Mouse (Mus musculus) kidney, adult 2 months (tissue): Measurements from ENCODE around the gene Hoxa5. TPM values are rescaled to one million over a fixed set of nuclear protein-coding genes. Genes with fewer than 3 reads are reported as not detected.

ENCODE experiments used
- DNase-seq: peaks from one replicate; pipeline ENCODE4 v3.0.0; 2021
- H3K27ac ChIP-seq: fragments of 200-500 bp; 2 replicates; pipeline ENCODE4 v1.5.1; 2012; ENCODE audit warnings: low read depth, low read length, control low read depth, inconsistent platforms; ENCODE audit not compliant: insufficient read depth
- H3K27me3 ChIP-seq: fragments of 200-500 bp; replicated peaks from 2 replicates; pipeline ENCODE4 v1.6.1; 2012; ENCODE audit warnings: mild to moderate bottlenecking, moderate library complexity, low read length, inconsistent platforms; ENCODE audit not compliant: control insufficient read depth, insufficient read depth
- H3K36me3 ChIP-seq: fragments of 200-500 bp; 2 replicates; pipeline ENCODE4 v1.6.1; 2012; ENCODE audit warnings: mild to moderate bottlenecking, moderate library complexity, low read length, inconsistent platforms; ENCODE audit not compliant: control insufficient read depth, insufficient read depth
- H3K4me1 ChIP-seq: fragments of 200-500 bp; 2 replicates; pipeline ENCODE4 v1.6.1; 2011; ENCODE audit warnings: low read length; ENCODE audit not compliant: control insufficient read depth, insufficient read depth
- H3K4me3 ChIP-seq: fragments of 200-500 bp; 2 replicates; pipeline ENCODE4 v1.5.1; 2011; ENCODE audit warnings: mild to moderate bottlenecking, low read depth, low read length, control low read depth; ENCODE audit not compliant: insufficient read depth
- CTCF ChIP-seq: fragments of 200-500 bp; conservative IDR thresholded peaks from 2 replicates; pipeline ENCODE4 v1.5.1; 2011; ENCODE audit warnings: low read depth, mild to moderate bottlenecking, control low read depth, low read length, moderate library complexity, mixed read lengths; ENCODE audit not compliant: insufficient read depth, insufficient read length
- POLR2A ChIP-seq: fragments of 200-500 bp; IDR thresholded peaks from one replicate; pipeline ENCODE4 v1.6.1; 2011; ENCODE audit warnings: low read depth, low read length, control low read depth
- WGBS: fragments of 180-500 bp; shearing (Covaris S2); methylation state at CpG from one replicate; pipeline ENCODE4 v1.1.7; 2018; 5-methylcytosine and 5-hydroxymethylcytosine counted together
- polyA plus RNA-seq: library from polyadenylated mRNA; depleted of rRNA; stranded (reverse); fragments of >200 nt; gene quantifications from 2 replicates; pipeline ENCODE4 v1.2.3, GENCODE M21; 2012; rRNA removed

The Hoxa5 gene
- polyA plus RNA-seq, result 6.9 and 8.1 TPM in 2 replicates

GRCm38 (mm10) chr6:52204050-52204752 is at the start of gene Hoxa5:
Gene Hoxa5 (minus strand): TSS chr6:52204587.
- H3K4me3 ChIP-seq, result peak within 1 kb of the TSS; percentile 68
- peaks cover 3% of the 10 kb centered on the region for H3K4me1 ChIP-seq
- WGBS, result 8% methylated on average over 65 of the region's 65 CpGs

GRCm38 (mm10) chr6:52253511-52254500 is 49.4 kb upstream of the Hoxa5 start:
- peak; percentile 37 for DNase-seq
- H3K4me1 ChIP-seq, result no peaks in the 10 kb centered on the region
- no peak overlapping the region for H3K27ac ChIP-seq
- H3K4me3 ChIP-seq, result no peak overlapping the region
- TF ChIP-seq CTCF (no peak), POLR2A (no peak)
- WGBS, result 13% methylated on average over 59 of the region's 59 CpGs
- H3K27me3 ChIP-seq, result peaks cover 5% of the 10 kb centered on the region; the same call in 1 of the 2 replicates
- no peaks in the 10 kb centered on the region for H3K36me3 ChIP-seq

More at GRCm38 (mm10) chr6:52204050-52204752, at the start of gene Hoxa5:
- peak within 1 kb of the TSS; percentile 80 for H3K27ac ChIP-seq
- TF ChIP-seq POLR2A, result no peak
- TF ChIP-seq CTCF, result peak; percentile 79
- DNase-seq, result peak; percentile 96
- H3K27me3 ChIP-seq, result no peaks in the 10 kb centered on the region
- peaks cover 5% of the 10 kb centered on the region; the same call in 1 of the 2 replicates for H3K36me3 ChIP-seq

- H3K27me3 ChIP-seq, result peaks cover 5% of the 10 kb centered on the region; the same call in 1 of the 2 replicates
- H3K4me3 ChIP-seq, result no peak overlapping the region
These were observed 48.5 kb upstream of the Hoxa5 start for GRCm38 (mm10) chr6:52252775-52253376.

GRCm38 (mm10) chr6:52252016-52252774 is 47.8 kb upstream of the Hoxa5 start:
- 80% methylated on average over 24 of the region's 24 CpGs for WGBS
- no peak for TF ChIP-seq POLR2A
- TF ChIP-seq CTCF, result no peak
- H3K4me3 ChIP-seq, result no peak overlapping the region

More at GRCm38 (mm10) chr6:52252775-52253376, 48.5 kb upstream of the Hoxa5 start:
- DNase-seq, result peak; percentile 4
- H3K4me1 ChIP-seq, result no peaks in the 10 kb centered on the region
- TF ChIP-seq POLR2A, result no peak
- no peak for TF ChIP-seq CTCF
- WGBS, result 42% methylated on average over 35 of the region's 35 CpGs
- H3K36me3 ChIP-seq, result no peaks in the 10 kb centered on the region
- H3K27ac ChIP-seq, result no peak overlapping the region

GRCm38 (mm10) chr6:52251177-52251879 is 46.9 kb upstream of the Hoxa5 start:
- TF ChIP-seq CTCF (no peak), POLR2A (no peak)

More at GRCm38 (mm10) chr6:52252016-52252774, 47.8 kb upstream of the Hoxa5 start:
- Histone ChIP-seq H3K4me1 (no peaks in the 10 kb centered on the region), H3K36me3 (no peaks in the 10 kb centered on the region), H3K27ac (no peak overlapping the region), H3K27me3 (peaks cover 5% of the 10 kb centered on the region; the same call in 1 of the 2 replicates)
- DNase-seq, result no peak

More at GRCm38 (mm10) chr6:52251177-52251879, 46.9 kb upstream of the Hoxa5 start:
- H3K27ac ChIP-seq, result no peak overlapping the region
- WGBS, result 83% methylated on average over 7 of the region's 7 CpGs
- no peaks in the 10 kb centered on the region for H3K4me1 ChIP-seq
- no peak overlapping the region for H3K4me3 ChIP-seq
- DNase-seq, result no peak
- H3K27me3 ChIP-seq, result peaks cover 5% of the 10 kb centered on the region; the same call in 1 of the 2 replicates
- H3K36me3 ChIP-seq, result no peaks in the 10 kb centered on the region
